Mouse (Mus musculus): ENCODE results near the gene Pus3.

Pus3 gene

DNA sequence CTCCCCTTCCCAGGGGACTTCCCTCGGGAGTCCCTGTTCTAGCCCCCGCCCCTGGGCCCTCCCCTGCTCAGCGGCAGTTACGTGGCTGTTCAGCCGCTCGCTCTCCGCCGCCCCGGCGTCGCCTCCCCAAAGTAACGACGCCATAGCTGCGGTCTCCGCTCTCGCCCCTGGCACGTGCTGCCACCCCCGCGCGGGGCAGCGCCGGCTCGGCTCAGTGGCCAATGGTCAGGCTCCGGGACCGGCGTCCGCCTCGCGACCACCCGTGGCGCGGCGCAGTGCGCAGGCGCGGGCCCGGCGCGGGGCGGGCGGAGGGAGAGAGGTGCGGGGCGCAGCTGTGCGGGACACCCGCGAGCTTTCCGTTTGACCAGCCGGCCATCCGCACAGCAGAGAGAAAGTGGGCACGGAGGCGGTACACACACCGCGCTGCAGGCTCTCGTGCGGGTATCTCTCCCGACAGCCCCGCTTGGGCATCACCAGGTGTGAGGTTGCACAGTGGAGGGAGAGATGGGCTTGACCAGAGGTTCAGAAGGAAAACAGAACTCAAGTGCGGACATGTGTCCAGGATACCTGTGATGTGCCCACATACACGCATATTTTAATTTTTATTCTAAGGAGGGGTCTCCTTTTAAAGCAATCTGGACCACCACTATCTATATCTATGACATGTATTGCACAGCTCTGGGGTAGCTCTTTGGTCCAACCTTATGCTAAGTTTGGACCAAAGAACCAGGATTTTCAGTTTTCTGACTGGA, at the start of gene Pus3, which contains the start of gene Ddx25:
Gene Pus3, plus strand, starts transcription at position 339 of the 752 bp plus-strand sequence.
Gene Ddx25, minus strand, starts transcription at position 272 of the 752 bp plus-strand sequence.
- no peak for DNase-seq (ENCODE audit: low read depth, low spot score)

DNA sequence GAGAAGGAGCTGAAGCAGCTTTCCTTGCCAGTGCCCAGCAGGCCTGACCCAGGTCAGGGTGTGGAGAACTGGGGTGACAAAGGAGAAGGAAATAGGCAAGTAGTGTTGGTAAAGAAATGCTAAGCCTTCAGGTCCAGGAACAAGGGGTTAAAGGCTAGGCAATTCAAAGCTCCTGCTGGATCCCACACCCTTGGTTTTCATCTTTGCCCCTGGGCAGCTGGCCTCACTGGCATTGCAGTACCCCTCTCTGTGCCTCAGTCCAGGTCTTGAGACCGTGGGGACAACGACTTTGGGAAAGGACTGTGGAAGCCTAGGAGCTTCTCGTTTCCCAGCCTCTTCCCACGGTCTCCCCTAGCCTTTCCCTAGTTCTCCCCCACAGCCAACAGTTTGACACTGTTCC, 44.5 kb upstream of the Pus3 start:
- no peak for DNase-seq (ENCODE audit: low read depth, low spot score)

GRCm38 (mm10) chr9:35516182-35516581, 42.2 kb upstream of the Pus3 start:
- DNase-seq (ENCODE audit: low read depth, low spot score) = no peak

DNA sequence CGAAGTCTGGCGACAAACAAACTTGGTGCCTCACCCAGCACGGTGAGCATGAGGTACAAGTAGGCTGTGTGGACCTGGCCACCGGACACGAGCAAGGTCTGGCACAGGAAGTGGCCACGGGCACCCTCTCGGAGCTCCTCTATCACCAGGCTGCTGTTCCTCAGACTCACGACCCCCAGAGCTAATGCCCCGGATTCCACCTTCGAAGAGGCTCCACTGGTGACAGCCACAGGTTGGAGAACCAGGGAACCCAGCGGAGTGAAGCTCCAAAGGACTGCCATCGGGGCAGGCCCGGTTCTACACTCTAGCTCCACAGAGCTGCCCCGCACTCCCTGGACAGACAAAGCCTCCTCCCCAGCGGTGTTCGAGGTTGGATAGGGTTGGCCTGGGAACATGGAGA, 41.7 kb upstream of the Pus3 start:
- no peak for DNase-seq (ENCODE audit: low read depth, low spot score)

GRCm38 (mm10) chr9:35518169-35518568, 40.2 kb upstream of the Pus3 start, which contains the start of gene Gm1113:
Gene Gm1113 (minus strand): TSS chr9:35518269.
- DNase-seq (ENCODE audit: low read depth, low spot score) = no peak

- no peak for DNase-seq (ENCODE audit: low read depth, low spot score)
Measured at GRCm38 (mm10) chr9:35520631-35521348, 37.6 kb upstream of the Pus3 start.

DNA sequence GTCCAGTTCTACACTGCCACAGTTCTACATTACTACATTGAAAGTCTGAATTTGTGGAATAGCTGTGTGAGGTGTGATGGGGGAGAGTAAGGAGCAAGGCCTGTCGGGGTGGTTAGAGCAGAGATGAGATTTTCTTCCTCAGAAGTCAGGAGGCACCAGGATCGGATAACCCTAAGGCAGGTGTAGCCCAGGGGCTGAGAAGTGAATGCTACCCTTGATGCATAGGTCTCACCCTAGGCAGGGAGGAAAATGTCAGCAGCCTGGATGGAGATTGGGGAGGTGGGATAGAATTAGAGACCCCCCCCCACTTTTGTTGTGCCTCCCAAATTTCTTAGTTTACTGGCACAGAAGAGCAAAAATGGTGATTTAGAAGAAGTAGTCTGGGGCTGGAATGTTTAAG, 36.2 kb upstream of the Pus3 start:
- no peak for DNase-seq (ENCODE audit: low read depth, low spot score)

DNA sequence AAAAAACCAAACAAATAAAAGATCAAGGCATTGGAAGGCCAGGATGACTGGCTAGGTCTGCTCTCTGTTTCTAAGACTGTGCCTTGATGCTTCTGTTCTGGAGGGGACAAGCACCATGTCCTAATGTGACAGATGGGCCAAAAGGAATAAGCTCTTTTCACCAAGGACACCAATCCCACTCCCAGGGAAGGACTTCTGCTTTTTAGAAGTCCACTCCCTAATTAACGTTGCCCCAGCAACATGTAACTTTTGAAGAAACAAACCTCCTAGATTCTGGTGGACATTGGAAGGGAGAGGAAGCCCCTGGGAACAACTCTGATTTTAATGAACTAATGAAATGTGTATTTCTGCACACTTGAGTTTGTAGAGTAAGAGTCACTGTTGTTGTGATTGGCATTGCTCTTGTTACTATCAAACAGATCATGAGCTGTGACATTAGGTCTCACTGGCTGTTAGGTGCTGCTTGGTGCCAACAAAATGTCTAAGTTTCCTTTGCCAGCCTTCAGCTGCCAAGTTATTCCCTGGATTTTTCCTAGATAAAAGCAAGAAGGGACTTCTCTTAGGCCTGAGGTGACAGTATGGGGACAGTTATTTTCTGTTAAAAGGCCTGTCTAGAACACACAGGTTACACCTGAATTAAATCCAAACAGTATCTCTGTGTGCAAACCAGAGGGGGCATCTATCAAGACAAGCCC, 35.4 kb upstream of the Pus3 start:
- peak; percentile 27 for DNase-seq (ENCODE audit: low read depth, low spot score)

DNA sequence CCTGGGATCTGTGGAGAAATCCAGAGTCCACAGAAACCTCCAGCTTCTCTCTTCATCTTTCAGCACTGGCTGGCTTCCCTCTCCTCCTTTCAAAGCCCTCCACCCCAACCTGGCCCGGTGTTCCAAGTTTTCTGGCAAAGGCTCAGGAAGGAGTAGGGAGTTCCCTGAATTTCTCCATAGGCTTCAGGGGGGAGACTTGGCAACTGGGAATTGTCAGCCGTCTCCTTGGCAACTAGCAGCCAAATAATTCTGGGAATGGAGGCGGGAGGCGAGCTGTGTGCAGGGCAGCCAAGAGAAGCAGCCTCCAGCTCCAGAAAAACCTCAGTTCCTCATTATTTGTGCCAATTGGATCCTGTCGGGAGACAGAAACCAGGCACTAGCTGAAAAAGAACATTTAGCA, 34.9 kb upstream of the Pus3 start:
- DNase-seq (ENCODE audit: low read depth, low spot score) = peak; percentile 71

DNA sequence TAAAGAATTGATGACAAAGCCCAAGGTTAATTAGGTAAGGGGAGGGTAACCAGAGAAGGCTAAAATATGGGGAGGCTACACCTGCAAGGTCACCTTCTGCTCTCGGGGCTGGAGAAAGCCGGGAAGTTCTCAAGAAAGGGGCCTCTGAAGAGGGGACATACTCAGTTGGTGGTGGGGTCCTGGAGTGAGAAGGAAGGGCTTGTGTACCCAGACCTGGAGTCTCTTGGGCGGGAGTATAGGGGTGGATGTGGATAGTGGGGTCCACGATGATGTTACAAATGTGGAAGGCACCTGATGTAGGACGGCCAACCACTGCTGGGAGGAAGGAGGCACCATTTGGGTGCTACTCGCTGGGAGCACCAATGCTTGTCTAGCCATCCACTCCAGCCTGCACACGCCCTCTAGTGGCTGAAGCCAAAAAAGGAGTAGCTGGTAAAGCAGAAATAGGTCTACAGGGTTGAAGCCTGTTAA, 34.4 kb upstream of the Pus3 start:
- DNase-seq (ENCODE audit: low read depth, low spot score) = peak; percentile 64

DNA sequence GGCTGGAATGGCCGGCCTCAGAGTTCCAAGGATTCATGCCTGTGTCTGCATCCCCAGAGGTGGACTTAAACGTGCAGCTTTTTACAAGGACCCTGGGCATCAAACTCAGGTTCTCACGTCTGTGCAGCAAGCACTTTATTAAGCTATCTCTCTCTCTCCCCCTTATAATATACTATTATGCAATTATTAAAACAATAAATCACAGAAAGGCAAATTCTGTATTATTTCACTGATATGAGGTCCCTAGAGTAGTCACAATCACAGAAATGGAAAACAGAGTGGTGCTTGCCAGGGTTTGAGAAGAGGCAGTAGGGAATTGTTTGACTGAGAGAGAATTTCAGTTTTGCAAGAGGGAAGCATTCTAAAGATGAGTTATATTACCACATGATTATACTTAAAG, 29.3 kb upstream of the Pus3 start:
- no peak for DNase-seq (ENCODE audit: low read depth, low spot score)

GRCm38 (mm10) chr9:35529796-35530195, 28.6 kb upstream of the Pus3 start:
- DNase-seq (ENCODE audit: low read depth, low spot score) = no peak

GRCm38 (mm10) chr9:35533266-35533665, 25.1 kb upstream of the Pus3 start:
- peak; percentile 13 for DNase-seq (ENCODE audit: low read depth, low spot score)

DNA sequence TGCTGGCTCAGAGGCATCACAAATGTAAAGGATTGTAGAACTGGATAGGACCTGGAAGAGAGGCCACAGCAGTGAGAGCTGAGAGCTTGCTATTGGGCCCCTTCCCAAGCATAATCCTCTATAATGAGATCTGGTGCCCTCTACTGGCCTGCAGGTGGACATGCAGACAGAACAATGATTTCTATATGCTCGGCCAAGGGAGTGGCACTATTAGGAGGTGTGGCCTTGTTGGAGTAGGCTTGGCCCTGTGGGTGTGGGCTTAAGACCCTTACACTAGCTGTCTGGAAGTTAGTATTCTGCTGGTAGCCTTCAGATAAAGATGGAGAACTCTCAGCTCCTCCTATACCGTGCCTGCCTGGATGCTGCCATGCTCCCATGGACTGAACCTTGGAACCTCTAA, 23.3 kb upstream of the Pus3 start:
- DNase-seq (ENCODE audit: low read depth, low spot score) = peak; percentile 46

GRCm38 (mm10) chr9:35535876-35536275, 22.5 kb upstream of the Pus3 start:
- no peak for DNase-seq (ENCODE audit: low read depth, low spot score)

DNA sequence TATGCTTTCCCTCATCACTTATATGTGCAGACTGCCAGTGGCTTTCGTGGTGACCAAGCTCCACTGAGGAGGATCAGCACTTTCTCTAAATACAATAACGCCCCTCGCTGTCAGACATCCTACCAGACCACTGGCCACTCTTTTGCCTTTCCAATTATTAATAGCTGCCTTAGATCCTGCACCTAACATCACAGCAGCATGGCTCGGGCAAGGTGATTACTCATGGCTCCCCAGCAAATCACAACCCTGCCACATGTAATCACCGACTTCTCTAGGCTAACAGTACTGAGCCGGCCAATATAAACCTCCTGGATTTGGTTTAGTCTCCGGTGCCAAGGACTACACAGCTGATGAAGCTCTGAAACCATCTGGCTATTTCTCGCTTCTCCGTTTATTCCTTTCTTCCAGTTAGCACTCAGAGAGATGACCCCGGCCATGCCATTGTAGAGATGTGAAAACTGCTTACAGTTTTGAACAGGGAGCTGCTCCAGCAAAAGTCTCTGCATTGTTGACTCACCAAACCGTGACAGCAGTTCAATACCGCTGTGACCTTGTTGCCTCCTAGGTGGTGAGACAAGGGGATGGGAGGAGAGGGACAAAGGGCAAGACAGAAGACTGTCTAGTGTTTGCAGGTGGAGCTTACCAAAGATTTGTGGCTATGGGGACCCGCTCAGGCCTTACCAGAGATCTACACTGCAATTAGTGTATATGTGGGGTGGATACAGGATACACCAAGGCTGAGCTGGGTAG, 19.2 kb upstream of the Pus3 start:
- no peak for DNase-seq (ENCODE audit: low read depth, low spot score)

DNA sequence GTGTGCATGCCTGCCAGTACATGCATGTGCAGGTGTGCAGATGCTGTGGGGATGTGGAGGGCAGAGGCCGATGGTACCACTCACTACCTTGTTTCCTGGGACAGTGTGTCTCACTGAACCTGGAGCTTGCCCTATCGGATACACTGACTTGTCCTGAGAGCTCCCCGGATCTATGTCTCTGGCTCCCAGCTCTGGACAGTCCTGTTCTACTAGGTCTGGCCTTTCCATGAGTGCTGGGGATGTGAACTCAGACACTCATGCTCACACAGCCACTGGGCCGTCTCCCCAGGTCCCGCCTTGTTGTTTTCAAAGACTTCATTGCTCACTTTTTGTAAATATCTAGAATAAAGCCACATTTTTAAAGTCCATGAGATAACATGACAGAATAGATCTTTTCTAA, 17.4 kb upstream of the Pus3 start:
- no peak for DNase-seq (ENCODE audit: low read depth, low spot score)

DNA sequence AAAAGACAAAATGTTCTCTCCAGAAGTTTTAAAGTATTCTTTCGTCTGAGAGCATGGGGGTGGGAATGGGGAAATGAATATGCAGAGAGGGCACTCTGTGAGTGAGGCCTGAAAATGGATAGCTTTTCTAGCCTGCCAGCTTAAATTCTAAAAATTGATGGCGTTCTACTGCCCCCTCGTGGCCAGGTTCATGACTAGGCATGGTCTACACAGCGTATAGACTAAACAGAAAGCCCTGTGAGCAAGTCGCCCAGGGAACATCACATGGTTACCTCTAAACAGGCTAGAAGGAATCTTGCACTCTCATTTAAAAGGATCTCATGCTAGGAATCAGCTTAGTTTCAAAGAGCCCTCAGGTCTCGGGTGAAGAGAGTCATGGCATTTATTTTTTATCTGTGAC, 16.9 kb upstream of the Pus3 start:
- DNase-seq (ENCODE audit: low read depth, low spot score) = peak; percentile 58

- no peak for DNase-seq (ENCODE audit: low read depth, low spot score)
Measured at GRCm38 (mm10) chr9:35541941-35542340, 16.5 kb upstream of the Pus3 start.

DNA sequence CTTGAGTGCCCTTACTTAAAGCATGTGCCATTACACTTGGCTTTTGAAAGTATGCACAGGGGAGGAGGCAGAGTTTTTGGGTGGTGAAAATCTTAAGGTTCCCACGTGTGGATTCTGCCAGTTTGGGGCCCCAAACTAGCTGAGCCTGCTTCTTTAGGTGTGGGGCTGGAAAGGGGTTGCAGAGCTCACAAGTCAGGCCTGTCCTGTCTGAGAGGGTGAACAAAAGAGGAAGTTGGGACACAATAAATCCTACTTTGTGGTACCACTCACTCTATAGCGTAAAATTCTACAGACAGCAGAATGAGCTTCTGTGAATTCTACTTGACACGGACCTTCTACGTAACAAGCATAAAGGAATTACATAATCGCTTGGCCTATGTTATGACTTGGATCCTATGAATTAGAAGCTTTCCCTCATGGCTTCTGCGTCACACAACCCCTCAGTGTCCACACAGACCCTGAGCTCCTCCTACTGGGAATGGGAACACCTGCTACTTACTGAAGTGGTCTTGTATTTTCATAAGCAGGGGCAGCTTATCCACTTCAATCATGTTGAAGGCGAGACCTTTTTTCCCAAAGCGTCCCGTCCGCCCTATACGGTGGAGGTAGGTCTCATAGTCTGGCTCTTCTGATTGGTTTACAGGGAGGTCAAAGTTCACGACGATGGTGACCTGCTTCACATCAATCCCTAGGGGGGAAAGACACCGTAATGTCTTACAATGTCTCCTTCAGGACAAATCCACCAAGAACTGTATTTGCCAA, 15.1 kb upstream of the Pus3 start:
- no peak for DNase-seq (ENCODE audit: low read depth, low spot score)

- peak; percentile 26 for DNase-seq (ENCODE audit: low read depth, low spot score)
Measured at GRCm38 (mm10) chr9:35544666-35545065, 13.7 kb upstream of the Pus3 start.

Measured in skeletal muscle tissue, adult 2 months (tissue).